Mouse (Mus musculus): ENCODE data around the gene Smox.

Gene Smox

GRCm38 (mm10) chr2:131483562-131483961 lies 7.7 kb upstream of the Smox start:
- in situ Hi-C loops (cut with MboI; ENCODE audit: unreplicated experiment in 2 of 2), result no loop called here

GRCm38 (mm10) chr2:131484182-131484581 lies 7.1 kb upstream of the Smox start:
- in situ Hi-C loops (cut with MboI; ENCODE audit: unreplicated experiment in 2 of 2), result no loop called here

DNA sequence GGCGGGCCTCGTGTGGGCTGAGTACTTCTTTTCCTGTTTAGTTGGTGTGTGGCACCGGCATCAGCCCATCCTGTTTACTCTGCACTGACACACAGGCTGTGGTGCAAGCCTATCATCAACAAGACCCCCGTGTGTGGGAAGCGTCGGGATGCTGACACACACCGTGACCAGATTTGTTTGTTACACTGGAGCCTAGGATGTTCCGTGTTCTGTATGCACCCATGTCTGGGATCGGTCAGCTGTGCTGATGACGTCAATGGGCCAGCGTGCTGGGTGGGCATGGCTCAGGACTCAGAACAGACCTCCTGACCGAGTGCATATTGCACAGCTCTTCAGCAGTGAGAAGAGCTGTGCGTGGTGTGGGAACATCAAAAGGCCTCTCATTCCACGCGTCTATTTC lies 6.2 kb upstream of the Smox start:
- in situ Hi-C loops (cut with MboI; ENCODE audit: unreplicated experiment in 2 of 2), result no loop called here

DNA sequence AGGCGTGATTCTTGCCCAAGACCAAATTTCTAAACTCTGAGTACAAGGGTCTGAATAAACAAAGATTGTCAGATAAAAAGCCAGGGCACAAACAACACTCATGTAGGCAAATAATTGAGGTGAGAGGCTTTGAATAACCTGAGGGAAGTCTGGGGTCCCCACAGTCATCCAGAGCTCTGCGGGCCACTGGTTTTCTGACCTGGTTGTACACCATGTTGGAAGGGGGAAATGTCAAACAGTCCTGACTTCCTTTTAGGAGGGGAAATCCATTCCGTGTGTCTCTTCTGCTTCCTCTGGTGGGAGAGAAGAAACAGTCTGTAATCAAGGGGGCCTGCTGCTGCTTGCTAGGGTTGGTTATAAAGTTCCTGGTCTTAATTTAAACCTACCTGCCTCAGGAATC lies 5.2 kb upstream of the Smox start:
- in situ Hi-C loops (cut with MboI; ENCODE audit: unreplicated experiment in 2 of 2), result no loop called here

DNA sequence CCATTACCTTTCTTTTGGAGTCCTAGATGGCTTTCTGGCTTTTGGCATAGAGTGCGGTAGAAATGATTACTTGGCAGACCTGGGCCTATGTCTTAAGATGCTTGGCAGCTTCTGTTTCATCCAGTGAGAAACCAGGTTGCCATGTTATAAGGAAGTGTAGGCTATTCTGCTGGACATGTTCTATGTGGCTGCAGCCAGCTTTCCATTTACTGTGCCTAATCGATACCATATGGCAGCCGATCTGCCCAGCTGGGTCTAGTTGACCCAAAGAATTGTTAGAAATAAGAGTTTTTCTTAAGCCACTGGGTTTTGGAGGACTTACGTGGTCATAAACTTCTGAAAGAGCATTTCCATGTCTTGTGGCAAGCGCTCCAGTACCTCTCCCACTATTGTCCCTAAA lies 4.0 kb upstream of the Smox start:
- in situ Hi-C loops (cut with MboI; ENCODE audit: unreplicated experiment in 2 of 2), result no loop called here

- in situ Hi-C loops (cut with MboI; ENCODE audit: unreplicated experiment in 2 of 2), result no loop called here
Observed at GRCm38 (mm10) chr2:131488261-131488660, 3.0 kb upstream of the Smox start.

DNA sequence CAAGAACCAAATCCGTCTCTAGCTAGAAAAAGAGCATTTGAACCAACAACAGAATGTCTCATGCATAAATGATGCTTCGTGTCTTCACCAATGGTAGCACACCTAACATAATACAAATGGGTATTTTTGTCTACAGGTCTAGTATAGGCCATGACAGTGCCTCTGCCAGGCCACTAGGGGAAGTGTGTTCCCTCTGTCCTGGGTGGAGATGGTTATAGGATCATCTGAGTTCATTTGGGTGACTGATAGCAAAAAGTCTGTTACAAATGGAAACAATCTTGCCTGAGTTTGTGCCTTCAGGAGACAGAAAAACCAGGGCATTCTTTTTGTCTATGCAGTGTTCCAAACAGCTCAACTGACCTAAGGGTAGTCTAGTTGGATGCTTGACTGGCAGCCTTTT lies 2.4 kb upstream of the Smox start:
- in situ Hi-C loops (cut with MboI; ENCODE audit: unreplicated experiment in 2 of 2), result no loop called here

DNA sequence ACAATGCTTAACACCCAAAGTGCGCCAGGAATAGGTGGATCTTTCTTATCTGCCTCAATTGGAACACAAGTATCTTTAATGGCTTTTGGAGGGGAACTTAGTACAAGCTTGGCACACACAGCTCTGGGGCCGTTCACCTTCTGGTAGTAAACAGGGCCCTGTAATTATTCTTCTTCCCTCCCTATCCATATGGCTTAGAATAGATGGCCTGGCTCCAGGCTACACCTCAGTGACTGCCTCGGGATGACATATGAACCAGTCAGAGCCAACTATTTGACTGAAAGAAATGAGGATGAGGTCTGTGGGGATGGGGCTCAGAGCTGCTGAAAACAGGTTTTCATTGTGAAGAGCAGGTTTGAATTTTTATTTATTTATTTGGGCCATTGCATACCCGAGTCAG lies 1.7 kb upstream of the Smox start:
- in situ Hi-C loops (cut with MboI; ENCODE audit: unreplicated experiment in 2 of 2), result no loop called here

DNA sequence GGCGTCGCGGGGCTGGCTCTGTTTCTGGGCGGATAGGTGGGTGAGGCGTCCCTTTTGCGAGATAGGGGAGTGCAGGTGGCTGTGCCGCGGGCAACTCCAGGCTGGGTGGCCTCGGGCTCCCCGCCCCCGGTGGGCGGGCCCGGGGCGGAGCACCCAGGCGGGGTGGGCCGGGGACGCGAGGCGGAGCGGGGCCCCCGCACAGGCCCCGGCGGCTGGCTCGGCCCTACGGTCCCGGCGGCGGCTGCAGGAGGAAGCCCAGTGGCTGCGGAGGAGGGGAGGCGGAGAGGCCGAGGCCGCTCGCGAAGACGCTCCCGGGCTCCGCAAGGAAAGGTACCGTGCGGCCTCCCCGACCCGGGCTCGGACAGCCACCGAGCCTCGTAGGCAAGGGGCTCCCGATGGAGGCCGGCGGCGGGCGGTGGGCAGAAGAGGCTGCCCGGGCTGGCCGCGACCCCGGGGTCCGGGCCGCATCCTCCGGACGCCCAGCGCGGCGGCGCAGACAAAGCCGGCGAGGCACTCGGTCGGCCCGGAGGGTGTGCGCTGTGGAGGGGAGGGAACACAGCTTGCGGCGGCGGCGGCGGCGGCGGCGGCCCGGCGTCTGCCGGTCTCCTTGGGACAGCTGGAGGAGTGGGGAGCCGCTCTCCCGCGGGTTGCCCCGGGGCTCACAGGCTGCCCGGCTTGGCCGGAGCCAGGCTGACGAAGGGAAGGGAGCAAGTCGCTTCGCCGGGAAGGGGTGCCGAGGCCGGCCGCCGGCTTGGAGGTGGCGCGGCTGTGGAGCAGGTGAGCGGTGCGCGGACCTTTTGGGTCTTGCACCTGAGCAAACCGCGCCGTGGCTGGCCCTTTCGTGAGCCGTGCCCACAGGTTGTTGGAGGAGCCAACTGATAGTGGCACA lies 655 bp downstream of the Smox start:
- in situ Hi-C loops (cut with MboI; ENCODE audit: unreplicated experiment in 2 of 2), result no loop called here

GRCm38 (mm10) chr2:131492596-131493139 lies 1.4 kb downstream of the Smox start:
- in situ Hi-C loops (cut with MboI; ENCODE audit: unreplicated experiment in 2 of 2), result no loop called here

- in situ Hi-C loops (cut with MboI; ENCODE audit: unreplicated experiment in 2 of 2), result no loop called here
Observed at GRCm38 (mm10) chr2:131493446-131493845, 2.1 kb downstream of the Smox start.

DNA sequence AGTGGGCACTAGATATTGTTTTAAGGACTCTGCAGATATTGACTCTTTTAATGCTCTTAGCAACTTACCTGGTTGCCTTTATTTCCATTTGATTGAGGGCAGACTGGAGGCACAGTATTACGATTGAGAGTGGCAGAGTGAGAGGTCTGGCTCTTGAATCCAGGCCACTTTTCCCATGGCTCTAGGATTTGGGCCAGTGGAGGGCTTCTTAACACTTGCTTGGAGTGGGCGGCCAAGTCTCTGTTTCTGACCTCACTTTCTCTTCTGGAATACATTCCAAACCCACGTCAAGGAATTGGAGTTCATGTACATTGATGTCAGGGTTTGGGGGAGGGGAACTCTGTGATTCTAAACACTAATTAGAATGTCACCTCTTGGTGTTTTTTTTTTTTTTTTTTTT lies 4.0 kb downstream of the Smox start:
- in situ Hi-C loops (cut with MboI; ENCODE audit: unreplicated experiment in 2 of 2), result no loop called here

- in situ Hi-C loops (cut with MboI; ENCODE audit: unreplicated experiment in 2 of 2), result no loop called here
Observed at GRCm38 (mm10) chr2:131496125-131496820, 5.0 kb downstream of the Smox start.

DNA sequence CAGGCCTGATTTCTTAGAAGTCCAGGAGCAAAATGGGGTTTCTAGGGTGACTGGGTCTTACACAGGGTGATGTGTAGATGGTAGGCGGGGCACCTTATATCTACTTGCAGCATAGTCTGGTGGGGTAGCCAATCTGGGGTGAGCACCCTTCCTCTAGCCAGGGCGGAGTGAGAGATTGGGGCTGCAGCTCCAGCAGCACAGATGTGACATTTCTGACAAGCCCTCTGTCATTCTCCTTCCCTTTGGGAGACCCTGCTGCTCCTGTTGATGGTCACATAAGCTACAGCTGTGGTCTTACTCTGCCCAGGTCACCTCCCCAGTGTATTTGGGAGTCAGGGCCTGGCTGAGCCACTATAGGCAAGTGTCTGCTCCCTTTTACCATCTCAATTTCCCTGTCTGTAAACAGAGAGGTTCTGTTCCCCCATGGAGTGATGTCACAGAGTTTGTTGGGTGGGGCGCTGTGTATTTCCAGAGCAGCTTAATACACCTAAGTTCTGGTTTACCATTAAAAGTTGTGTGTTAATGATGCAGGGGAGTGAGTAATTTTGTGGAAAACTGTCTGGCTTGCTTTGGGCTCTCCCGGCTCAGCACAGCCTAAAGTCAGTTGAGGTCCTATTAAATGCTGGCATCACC lies 6.0 kb downstream of the Smox start:
- in situ Hi-C loops (cut with MboI; ENCODE audit: unreplicated experiment in 2 of 2), result no loop called here

GRCm38 (mm10) chr2:131498219-131498618 lies 6.9 kb downstream of the Smox start:
- in situ Hi-C loops (cut with MboI; ENCODE audit: unreplicated experiment in 2 of 2), result no loop called here

DNA sequence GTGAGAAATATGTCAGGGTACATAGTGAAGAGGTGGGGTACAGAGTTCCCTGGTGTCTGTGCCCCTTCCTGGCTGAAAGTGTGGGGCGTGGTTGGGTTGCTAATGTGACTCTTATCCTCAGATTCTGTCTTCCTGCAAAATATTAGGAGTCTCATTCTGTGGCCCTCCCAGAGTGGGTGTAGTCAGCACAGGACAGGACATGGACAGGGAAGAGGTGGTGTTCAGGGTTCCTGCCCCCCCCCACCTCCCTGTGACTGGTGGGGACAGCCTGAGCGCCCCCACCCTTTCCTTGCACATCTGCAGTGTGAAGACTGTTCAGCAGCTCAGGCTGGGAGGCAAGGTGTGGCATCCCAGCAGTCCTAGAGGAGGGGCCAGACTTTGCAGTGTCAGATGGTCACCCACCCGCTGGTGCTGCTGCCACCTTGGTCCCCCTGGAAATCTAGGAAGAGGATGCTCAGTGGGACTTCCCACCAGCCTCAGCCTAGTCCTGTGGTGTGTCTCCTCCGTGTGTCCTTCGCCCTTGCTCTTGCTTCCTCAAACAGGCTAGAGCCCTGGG lies 8.1 kb downstream of the Smox start:
- in situ Hi-C loops (cut with MboI; ENCODE audit: unreplicated experiment in 2 of 2), result no loop called here

DNA sequence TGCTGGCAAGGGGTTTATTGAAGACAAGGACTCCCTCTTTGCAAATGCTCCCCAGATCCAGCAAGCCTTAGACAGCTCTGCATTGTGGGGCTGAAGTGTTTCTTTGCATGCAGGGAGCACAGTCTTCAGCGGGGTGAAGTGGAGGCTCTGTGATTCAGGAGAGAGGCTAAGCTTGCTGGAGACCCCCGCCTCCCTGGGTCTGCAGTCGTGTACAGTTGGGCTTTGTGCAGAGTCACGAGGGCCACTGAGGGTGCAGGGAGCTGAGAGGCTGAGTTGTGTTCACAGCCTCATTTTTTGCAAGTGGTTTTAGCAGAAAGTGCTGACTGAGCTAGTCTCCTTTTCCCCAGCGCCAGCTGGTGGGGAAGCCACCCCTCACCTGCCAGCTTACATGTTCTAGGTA lies 10.6 kb downstream of the Smox start:
- in situ Hi-C loops (cut with MboI; ENCODE audit: unreplicated experiment in 2 of 2), result loop anchor here in 1 of 2 experiments (10.0 to 25.0 kb wide), 4 partner anchors 407 to 890 kb away; no protein-coding TSS in a partner anchor

DNA sequence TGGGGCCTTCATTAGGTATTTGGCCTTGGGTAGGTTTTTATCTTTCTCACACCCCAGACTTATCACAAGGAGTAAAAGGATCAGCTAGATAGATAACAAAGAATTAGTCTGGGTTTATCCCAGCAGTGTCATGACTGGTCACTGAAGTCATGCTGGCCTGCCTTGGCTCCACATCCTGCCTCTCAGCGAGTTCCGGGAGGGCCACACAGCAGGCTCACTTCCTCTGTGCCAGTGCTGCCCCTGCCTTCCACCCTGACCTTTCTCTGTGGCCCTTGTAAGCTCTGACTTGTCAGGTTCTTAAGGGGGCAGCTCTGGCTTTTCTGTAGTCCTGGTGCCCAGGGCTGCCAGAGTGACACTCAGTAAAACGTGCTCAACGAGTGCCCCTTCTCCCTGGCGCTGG lies 11.3 kb downstream of the Smox start:
- in situ Hi-C loops (cut with MboI; ENCODE audit: unreplicated experiment in 2 of 2), result loop anchor here in 1 of 2 experiments (10.0 to 25.0 kb wide), 4 partner anchors 408 to 890 kb away; no protein-coding TSS in a partner anchor

GRCm38 (mm10) chr2:131505431-131505830 lies 14.1 kb downstream of the Smox start:
- in situ Hi-C loops (cut with MboI; ENCODE audit: unreplicated experiment in 2 of 2), result loop anchor here in 1 of 2 experiments (10.0 to 25.0 kb wide), 4 partner anchors 411 to 893 kb away; no protein-coding TSS in a partner anchor

- in situ Hi-C loops (cut with MboI; ENCODE audit: unreplicated experiment in 2 of 2), result loop anchor here in 1 of 2 experiments (10.0 to 25.0 kb wide), 4 partner anchors 412 to 894 kb away; no protein-coding TSS in a partner anchor
Observed at GRCm38 (mm10) chr2:131506358-131506757, 15.1 kb downstream of the Smox start.
